Mouse (Mus musculus): ENCODE data around the gene Mgst2. TPM values are rescaled to one million over a fixed set of nuclear protein-coding genes. Genes with fewer than 3 reads are reported as not detected.

The Mgst2 gene
- polyA plus RNA-seq (2012; rRNA removed; ENCODE audit: low replicate concordance), result 4.0 and 4.1 TPM in 2 replicates

DNA sequence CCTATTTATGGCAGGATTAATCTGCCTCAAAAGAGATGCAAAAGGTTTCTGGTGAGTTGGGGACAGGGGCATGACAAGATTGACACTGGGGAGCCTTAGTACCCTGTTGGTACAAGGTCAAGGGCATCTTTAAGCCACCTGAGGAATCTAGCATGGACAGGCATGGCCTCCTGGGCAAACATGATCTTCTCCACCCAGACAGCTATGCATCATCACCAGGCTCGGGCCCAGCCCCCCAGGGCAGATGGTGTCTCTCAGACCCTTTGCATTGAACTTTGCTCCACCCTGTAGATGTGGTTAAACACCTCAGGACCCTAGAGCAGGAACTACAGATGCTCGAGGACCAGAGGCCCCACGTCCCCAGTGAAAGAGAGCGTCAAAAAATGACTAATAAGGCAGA is at the start of gene Mgst2:
Gene Mgst2 (plus strand): TSS at position 301 of the 400 bp plus-strand sequence.

Other genes with a start within 250 kb of the Mgst2 start
- 1.7 and 4.9 TPM in 2 replicates for gene Naa15, start 245.2 kb upstream of the Mgst2 start, polyA plus RNA-seq (2012; rRNA removed; ENCODE audit: low replicate concordance)
- 11.8 and 14.6 TPM in 2 replicates for gene Rab33b, start 176.4 kb upstream of the Mgst2 start, polyA plus RNA-seq (2012; rRNA removed; ENCODE audit: low replicate concordance)
- 19.2 and 38.1 TPM in 2 replicates for gene Setd7, start 99.5 kb upstream of the Mgst2 start, polyA plus RNA-seq (2012; rRNA removed; ENCODE audit: low replicate concordance)

All from mammary gland, adult 2 months (tissue).